Mouse (Mus musculus) heart, adult 11 months (tissue): ENCODE results near the gene Olfr689.
"Not testable (repeated sequence)": the region's sequence is repeated elsewhere in the genome, so short reads cannot be mapped to it uniquely, and the experiment has no call there.

Source experiments
- DNase-seq: peaks from one replicate; pipeline ENCODE4 v3.0.0; 2022

Gene Olfr689

DNA sequence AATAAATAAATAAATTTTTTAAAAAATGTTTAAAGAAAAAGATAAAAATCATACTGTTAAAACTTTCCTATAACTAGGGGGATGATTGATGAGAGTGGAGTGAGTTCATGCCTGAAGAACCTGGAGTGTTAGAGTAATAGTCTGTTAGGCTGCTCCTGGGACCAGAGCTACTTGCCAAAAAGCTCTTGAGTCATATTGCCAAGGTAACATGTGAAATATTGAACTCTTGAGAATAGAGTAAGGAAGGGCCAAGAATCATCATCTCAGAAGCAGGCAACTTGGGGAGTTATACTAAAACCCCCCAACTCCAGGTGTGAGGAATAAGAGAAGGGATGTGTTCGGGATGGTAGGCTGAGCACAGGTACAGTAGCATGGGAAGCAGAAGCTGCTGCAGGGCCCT is at the start of gene Olfr689:
Gene Olfr689, plus strand, starts transcription at position 301 of the 400 bp plus-strand sequence.
- DNase-seq = no peak

DNA sequence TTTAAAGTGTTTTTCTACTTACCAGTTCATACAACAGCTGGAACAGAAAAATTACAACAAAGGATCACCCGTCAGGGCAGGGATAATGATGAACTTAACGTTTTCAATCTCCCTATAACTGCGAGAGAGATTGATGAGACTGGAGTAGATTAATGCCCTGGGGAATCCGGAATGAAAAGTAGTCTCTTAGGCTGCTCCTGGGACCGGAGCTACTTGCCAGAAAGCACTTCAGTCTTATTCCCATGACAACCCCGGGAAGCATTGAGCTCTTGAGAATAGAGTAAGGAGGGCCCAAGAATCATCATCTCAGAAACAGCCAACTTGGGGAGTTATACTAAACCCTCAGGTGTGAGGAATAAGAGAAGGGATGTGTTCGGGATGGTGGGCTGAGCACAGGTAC is 38.5 kb upstream of the Olfr689 start:
- DNase-seq = peak; percentile 29

DNA sequence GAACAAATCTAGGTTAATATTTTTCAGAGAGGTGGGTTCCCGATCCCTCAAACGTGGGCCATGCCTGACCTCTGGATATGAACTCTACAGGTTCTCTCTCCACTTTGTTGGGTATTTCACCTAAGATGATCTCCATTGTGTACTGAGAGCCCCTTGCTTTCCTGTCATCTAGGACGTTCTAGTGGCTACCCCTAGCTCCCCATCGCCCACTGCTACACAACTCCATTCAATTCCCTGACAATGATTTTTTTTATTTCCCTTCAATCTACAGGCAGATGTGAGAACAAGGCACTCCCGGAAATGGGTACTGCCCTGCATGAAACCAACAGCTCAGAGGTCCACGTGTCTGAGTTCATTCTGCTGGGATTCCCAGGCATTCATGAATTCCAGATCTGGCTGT is 23.2 kb upstream of the Olfr689 start, which contains the start of gene Olfr688:
Gene Olfr688, plus strand, starts transcription at position 301 of the 400 bp plus-strand sequence.
- DNase-seq = no peak

DNA sequence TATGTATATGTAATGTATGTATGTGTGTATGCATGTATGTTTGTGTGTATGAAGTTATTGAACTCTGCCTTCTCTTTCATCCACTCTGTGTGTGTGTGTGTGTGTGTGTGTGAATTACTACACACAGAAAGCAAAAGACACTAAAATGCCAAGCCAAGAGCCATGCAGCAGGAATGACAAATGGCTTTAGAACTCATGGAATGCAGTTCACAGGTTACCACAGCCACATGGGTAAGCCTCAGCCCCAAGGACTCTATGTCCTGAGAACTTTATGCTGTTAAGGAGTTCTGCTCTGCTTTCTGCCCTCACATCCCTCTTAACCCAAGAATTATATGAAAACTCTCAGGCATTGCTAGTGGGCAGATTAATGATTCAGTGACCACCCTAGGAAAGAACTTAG is 20.9 kb upstream of the Olfr689 start:
- DNase-seq = no peak

DNA sequence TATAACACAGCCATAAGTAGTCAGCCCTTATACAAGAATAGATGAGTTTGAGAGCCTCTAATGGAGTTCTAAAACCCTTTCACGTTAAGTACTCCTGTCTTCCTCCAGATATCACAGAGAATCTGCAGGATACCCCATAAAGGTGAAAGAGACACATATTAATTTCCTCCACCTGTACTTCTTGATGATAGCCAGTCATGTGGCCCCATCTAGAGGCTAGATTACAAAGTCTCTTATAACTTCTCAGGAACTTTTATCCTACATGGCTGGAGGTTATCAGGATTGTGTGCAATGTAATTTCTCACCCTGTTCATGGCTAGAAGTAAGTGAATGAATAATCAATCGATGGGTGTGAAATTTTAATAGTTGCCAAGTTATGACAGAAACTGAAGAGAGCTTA is 14.3 kb downstream of the Olfr689 start:
- DNase-seq = no peak

DNA sequence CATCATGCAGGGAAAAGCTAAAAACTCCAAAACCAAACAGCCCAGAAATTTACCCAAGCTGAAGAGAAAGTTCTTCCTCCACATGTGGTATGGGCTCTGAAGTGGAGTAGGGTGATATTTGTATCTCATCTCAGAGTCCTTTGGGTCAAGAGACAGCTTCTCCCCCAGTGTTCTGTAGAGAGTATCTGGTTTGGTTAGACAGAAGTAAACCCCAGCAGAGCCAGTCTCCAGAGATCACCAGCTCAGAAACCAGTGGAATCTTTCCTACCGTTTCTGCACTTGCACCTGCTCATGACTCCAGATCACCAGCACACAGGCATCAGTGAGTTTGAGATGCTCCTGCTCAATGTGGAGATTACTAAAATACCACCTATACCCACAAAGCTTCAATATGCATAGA is 23.0 kb downstream of the Olfr689 start, which contains the start of gene Olfr690:
Gene Olfr690, minus strand, starts transcription at position 101 of the 400 bp plus-strand sequence.
- DNase-seq = no peak

DNA sequence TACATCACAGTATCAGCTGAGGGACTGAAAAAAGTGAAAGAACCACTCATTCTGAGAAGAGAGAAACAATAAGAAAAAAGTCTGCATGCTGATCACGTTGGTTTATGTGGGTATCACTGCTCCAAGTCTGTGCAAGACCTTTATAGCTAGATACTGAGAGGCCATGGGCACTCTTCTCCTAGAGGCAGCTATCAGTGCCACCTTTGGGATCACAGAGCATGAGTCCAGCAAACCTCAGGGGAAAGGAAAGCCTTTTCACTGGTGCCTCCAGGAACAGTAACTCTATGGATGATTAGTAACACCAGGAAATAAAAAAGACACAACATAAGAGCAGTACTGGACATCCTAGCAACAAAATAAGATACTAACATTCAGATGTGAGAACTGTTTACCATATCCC is 31.2 kb downstream of the Olfr689 start, which contains the start of gene Olfr691:
Gene Olfr691, minus strand, starts transcription at position 101 of the 400 bp plus-strand sequence.
- DNase-seq = no peak

DNA sequence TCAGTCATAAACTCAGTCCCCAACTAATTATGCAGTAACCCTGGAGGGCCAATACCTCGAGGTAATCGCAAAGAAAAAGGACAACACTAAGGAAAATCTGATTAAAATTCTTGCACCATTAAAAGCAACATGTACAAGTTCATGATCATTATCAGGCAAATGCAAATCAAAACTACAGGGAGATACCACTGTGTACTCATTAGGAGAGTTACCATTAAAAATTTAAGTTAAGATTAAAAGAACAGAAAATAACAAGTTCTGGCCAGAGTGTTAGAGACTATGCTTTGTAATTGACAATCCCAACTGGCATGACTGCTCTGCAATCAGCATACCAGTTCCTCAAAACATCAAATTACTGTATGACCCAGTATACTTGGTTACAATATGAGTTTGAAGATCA is 31.8 kb downstream of the Olfr689 start:
- DNase-seq = no peak

DNA sequence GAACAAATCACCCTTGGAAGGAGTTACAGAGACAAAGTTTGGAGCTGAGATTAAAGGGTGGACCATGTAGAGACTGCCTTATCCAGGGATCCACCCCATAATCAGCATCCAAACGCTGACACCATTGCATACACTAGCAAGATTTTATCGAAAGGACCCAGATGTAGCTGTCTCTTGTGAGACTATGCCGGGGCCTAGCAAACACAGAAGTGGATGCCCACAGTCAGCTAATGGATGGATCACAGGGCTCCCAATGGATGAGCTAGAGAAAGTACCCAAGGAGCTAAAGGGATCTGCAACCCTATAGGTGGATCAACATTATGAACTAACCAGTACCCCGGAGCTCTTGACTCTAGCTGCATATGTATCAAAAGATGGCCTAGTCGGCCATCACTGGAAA is 45.1 kb downstream of the Olfr689 start:
- DNase-seq = not testable (repeated sequence)

DNA sequence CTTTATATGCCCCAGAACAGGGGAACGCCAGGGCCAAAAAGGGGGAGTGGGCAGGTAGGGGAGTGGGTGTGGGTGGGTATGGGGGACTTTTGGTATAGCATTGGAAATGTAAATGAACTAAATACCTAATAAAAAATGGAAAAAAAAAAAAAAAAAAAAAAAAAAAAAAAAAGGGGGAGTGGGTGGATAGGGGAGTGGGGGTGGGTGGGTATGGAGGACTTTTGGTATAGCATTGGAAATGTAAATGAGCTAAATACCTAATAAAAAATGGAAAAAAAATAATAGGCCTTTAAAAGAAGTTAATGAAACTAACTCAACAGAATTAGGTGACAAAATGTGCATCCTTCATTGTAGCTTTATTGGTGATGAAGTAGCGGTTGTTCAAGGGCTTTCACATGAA is 45.5 kb downstream of the Olfr689 start:
- DNase-seq = not testable (repeated sequence)

DNA sequence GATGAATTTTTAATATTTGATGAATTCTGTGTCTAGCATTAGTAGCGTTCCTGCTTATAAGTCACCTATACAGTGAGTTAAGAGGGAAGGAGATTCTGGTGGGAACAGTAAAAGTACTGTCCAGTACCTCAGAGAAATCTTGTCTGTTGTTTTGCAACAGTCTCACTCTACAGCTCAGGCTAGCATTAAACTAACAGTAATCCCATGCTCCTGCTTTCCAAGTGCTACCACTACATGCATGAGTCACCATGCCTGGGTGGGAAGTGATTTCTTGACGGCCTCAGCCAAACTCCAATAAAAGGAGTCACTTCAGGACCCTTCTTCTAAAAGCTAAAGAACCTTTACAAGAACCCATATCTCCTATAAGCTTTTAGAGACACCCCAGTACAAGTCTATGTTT is 50.7 kb downstream of the Olfr689 start:
- DNase-seq = peak; percentile 4

DNA sequence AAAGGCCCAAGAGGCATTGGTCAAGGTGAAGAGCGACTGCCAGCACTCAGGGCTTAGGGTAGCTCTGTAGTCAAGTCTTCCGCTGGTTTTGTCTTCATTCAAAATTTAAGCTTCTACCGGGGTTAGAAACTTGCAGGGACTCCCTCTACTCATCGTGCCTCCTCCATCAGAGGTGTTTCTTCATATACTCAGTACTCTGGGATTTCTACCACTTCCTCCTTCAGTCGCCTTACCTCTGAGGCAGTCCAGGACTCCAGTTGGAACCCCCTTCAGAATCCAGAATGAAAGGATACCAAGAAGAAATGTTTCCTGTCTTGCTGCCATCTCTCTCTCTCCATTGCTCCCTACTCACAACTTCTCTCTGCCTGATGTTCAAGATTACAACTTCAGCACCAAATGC is 56.3 kb downstream of the Olfr689 start:
- no peak for DNase-seq

DNA sequence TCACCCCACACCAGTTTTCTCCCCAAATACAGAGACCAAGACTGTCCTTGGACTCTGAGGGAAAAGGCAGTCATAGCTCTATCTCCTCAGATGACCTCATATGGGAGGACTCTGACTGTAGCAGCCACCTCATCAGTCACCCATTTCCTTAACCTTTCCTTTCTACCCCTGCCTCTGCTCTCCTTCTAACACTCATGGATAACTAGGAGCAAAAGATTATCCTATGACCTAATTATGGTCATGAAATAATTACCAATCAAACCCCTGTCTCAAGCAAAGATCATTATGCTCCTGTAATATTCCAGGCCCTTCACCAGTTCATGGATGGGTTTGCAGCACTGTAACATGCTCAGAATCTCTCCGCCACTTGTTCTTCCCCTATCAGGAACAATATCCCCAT is 57.0 kb downstream of the Olfr689 start, which contains the start of gene Olfr692:
Gene Olfr692, plus strand, starts transcription at position 301 of the 400 bp plus-strand sequence.
- peak; percentile 25 for DNase-seq

DNA sequence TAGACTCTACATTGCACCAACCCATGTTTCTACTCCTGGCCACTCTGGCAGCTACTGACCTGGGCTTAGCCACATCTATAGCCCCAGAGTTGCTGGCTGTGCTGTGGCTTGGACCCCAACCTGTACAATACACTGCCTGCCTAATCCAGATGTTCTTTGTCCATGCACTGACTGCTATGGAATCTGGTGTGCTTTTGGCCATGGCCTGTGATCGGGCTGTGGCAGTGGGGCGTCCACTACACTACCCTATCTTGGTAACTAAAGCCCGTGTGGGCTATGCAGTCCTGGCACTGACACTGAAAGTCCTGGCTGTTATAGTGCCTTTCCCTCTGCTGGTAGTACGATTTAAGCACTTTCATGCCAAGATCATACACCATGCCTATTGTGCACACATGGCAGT is 57.6 kb downstream of the Olfr689 start:
- DNase-seq = peak; percentile 85
